Mouse (Mus musculus) brain, embryonic 14.5 days (tissue): ENCODE measurements around the gene Ets2.

Source experiments
- CTCF ChIP-seq: fragments of 200-500 bp; IDR thresholded peaks from 2 replicates; pipeline ENCODE4 v1.5.1; 2012; ENCODE audit warnings: inconsistent platforms, mild to moderate bottlenecking, moderate library complexity, borderline replicate concordance; ENCODE audit not compliant: insufficient read depth, insufficient read length; ENCODE audit errors: extremely low read depth
- POLR2A ChIP-seq: fragments of 200-500 bp; IDR thresholded peaks from 2 replicates; pipeline ENCODE4 v1.6.1; 2012; ENCODE audit warnings: mild to moderate bottlenecking, inconsistent platforms, borderline replicate concordance; ENCODE audit not compliant: poor library complexity, insufficient read depth, insufficient read length, severe bottlenecking; ENCODE audit errors: extremely low read depth

- TF ChIP-seq POLR2A (no peak), CTCF (no peak)
Measured at GRCm38 (mm10) chr16:95703958-95704357, 2.1 kb downstream of the Ets2 start.
